Mouse (Mus musculus): Measurements from ENCODE around the gene Hs6st1. TPM values are rescaled to one million over a fixed set of nuclear protein-coding genes. Genes with fewer than 3 reads are reported as not detected.

Gene Hs6st1
- total RNA-seq, 2 experiments from 2014 or later: 43.5 to 122 TPM

DNA sequence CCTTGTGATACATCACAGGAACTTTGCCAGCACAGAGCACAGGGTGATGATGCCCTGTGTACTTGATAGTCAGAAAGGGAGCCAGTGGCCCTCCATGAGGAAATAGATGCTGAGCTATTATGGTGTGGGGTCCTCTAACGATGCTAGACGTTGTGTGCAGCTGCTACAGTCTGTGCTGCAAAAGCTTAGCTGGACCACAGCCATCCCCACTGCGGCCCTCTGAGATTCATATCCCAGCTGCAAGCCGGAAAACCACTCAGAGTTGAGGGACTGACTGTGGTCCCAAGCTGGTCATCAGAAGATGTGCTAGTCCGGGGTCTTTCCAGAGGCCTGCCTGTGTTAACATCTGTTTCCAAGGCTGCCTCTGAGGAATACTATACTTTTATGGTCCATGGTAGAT lies 12.8 kb downstream of the Hs6st1 start:
- DNase-seq (ENCODE audit: low spot score in 2 of 2): no peak

- DNase-seq (ENCODE audit: low spot score in 2 of 2): no peak
These were observed 14.0 kb downstream of the Hs6st1 start for GRCm38 (mm10) chr1:36082184-36082583.

DNA sequence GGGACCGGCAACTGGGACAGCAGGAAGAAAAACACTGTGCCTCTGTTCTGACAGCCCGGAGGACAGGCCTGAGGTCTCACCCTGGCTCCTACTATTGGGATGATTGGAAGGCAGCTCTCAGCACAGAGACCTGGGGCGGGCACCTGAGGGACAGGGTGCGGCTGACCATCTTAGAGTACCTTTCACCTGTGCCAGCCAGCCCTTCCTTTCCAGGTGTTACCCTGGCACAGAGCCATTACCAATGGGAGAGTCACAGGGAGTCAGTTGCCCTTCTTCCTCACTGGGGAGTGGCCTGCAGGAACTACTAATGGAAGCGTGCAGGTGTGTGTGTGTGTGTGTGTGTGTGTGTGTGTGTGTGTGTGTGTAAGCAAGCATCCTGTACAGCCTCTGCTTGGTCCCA lies 15.4 kb downstream of the Hs6st1 start:
- DNase-seq (ENCODE audit: low spot score in 2 of 2): no peak

- DNase-seq (ENCODE audit: low spot score in 2 of 2): no peak
These were observed 16.9 kb downstream of the Hs6st1 start for GRCm38 (mm10) chr1:36085069-36085468.

DNA sequence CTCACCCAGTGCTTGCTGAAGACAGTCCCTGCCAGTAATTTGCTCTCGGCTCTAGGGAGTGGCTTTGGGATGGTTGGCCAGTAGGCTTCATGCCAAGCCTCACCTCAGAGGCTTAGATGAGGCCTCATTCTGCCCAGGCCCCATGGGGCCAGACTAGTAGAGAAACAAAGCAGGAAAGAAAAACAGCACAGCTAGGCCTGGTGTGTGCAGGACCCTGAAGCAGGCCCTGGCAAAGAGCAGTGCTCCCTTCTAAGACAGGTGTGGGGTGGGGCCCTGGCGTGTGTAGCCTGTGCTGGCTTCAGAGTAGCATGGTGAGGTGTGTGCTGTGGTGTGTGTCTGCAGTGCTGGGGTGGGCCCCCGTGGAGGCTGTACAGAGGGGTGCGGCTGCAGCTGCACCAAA lies 20.2 kb downstream of the Hs6st1 start:
- no peak for DNase-seq (ENCODE audit: low spot score in 2 of 2)

DNA sequence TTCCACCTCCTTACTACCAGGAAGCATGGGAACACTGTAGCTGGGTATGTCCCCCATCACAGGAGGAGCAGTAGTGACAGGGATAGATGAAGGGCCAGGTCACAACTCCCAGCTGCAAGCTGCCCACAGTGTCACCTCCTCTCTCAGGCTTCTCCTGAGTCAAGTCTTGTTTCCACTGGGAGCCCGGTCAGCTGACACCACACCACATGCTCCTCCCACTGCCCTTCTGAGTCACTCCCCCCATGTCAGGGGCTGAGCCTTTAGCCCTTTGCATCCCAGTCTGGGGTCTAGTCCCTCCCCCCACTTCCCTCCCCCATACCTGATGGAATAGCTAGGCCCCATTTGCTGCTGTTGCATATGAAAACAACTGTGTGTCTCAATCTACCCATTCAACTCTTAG lies 21.3 kb downstream of the Hs6st1 start:
- no peak for DNase-seq (ENCODE audit: low spot score in 2 of 2)

DNA sequence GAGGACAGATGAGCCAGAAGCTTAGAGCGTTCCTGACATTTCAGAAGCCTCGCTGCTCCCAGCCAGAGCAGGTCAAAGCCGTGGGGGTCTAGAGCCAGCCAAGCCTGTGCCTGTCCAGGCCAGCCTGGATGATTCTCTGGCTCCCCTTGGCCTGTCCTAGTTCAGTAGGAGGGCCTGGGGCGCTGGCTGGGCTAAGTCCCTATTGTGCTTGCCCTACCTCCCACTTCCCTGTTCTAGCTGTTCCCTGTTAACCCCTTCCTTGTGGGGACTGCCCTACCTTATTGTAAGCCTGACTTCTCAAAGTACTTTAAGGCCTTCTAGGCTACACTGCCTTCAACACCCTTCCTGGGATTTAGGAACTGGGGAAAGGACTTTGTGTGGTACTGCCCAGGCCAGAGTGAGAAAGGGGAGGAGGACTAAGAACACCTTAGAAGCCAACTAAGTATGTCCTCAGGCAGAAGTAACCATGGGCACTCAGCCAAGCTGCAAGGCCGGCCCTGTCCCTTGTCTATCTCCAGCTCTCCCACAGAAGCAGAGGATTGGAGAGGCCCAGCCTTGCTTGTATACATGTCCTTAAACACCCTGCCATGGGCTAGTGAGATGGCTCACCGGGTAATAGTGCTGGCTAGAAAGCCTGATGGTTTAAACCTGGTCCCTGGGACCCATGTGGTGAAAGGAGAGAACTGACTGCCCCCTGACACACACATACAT lies 22.0 kb downstream of the Hs6st1 start:
- no peak for DNase-seq (ENCODE audit: low spot score in 2 of 2)

GRCm38 (mm10) chr1:36090722-36091110 lies 22.5 kb downstream of the Hs6st1 start:
- DNase-seq (ENCODE audit: low spot score in 2 of 2): no peak

DNA sequence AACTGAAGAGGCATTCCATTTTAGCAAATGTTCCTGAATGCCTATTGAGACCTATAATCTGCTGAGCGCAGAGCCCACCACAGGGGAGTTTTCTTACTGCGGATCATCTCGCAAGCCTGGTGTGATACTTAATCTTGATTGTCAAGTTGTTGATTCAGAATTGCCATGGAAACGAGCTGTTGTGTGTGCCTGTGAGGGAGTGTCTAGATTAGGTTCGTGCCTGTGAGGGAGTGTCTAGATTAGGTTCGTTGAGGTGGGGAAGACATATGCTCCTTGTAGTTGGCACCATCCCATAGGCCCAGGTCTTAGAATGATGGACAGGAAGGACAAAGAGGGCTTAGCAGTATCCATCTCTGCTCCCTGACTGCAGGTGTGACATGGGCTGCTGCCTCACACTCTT lies 23.0 kb downstream of the Hs6st1 start:
- DNase-seq (ENCODE audit: low spot score in 2 of 2): no peak

GRCm38 (mm10) chr1:36093741-36094140 lies 25.5 kb downstream of the Hs6st1 start:
- no peak for DNase-seq (ENCODE audit: low spot score in 2 of 2)

GRCm38 (mm10) chr1:36095423-36096272 lies 27.4 kb downstream of the Hs6st1 start:
- no peak for DNase-seq (ENCODE audit: low spot score in 2 of 2)

DNA sequence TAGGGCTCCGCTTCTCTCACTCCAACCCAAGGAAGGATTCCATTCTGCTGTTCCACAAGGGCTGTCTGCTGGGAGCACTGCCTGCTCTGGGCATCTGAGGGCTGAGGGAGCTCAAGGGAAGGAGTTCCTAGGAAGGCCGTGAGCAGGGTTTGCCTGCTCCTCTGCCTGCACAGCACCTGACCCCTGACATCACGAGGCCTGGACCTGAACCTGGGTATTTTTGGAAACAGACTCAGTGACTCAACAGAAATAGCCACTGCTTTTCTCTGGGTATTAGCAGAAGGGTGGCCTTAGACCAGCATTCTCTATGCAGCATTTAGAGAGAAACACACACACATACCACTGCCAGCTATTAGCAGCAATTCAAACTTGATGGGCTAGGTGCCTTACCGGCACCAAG lies 30.2 kb downstream of the Hs6st1 start:
- no peak for DNase-seq (ENCODE audit: low spot score in 2 of 2)

GRCm38 (mm10) chr1:36100371-36100770 lies 32.2 kb downstream of the Hs6st1 start:
- no peak for DNase-seq (ENCODE audit: low spot score in 2 of 2)

DNA sequence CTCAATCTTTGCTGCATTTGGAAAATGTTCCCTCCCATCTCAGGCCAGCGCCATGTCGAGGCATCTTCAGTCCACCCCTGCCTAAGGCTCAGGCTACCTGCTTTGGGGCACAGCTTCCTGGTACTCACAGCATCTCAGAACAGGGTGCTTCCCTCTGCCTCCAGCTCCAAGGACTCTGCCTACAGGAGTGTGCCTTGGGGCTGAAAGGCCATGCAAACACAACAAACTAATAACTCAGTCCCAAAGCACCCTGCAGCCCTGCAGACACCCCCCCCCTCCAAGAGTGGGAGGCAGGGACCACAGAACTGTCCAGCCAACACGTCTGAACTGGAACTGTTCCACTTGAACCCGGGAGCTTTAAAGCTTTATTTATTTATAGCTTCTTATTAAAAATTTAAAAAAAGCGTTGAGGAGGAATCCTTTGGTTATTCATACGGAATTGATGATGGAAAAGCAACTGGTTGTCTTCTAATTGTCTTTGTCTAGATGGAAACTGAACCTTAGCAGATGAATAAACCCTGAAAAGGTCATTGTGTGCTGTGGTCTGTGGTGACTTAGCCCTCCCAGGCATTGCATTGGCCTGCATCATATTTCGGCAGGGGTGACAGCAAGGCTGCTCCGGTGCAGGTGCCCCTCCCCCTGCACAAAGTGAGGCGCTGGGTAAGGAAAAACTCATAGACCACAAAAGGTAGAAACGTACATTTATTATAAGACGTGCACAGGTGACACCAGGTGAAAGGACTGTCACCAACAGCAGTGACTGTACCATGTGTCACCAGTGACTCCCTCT lies 37.9 kb downstream of the Hs6st1 start:
- DNase-seq (ENCODE audit: low spot score in 2 of 2): no peak

DNA sequence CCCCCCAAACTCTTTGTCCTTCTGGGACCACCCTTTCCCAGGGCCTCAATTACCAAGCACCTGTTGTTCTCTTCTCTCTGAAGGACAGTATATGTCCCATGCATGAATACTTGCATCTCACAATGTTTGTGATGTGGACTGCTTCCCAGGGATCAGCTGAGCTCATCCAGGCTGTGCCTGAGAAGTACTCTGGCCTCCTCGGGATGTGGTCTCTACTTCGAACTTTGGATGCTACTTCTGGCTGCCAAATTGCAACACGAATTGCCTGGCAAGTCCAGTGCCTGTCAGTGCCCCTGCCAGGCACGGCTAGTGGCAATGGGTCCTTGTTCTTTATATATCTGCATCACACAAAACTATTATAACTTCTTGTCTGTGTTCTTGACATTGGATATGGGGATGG lies 41.8 kb downstream of the Hs6st1 start:
- DNase-seq (ENCODE audit: low spot score in 2 of 2): no peak

GRCm38 (mm10) chr1:36112665-36113064 lies 44.5 kb downstream of the Hs6st1 start:
- no peak for DNase-seq (ENCODE audit: low spot score in 2 of 2)

DNA sequence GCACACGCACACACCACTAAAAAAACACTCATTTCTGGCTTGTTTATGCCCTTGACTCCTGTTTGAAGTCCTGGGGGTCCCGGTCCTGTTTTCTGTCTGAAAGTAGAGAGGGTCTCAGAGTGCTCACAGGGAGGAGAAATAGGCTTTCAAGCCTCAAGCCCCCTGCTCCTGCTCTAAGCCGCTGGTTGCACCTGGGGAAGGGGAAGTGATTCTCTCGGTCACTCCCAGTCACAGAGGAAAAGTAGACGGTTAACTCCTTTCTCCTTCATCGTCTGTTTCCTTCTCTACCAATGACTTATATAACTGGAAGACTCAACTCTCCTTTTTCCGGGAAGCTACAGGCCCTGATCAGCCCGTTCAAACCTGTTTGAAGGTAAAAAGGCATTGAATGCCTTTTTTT lies 45.5 kb downstream of the Hs6st1 start:
- DNase-seq (ENCODE audit: low spot score in 2 of 2): no peak

DNA sequence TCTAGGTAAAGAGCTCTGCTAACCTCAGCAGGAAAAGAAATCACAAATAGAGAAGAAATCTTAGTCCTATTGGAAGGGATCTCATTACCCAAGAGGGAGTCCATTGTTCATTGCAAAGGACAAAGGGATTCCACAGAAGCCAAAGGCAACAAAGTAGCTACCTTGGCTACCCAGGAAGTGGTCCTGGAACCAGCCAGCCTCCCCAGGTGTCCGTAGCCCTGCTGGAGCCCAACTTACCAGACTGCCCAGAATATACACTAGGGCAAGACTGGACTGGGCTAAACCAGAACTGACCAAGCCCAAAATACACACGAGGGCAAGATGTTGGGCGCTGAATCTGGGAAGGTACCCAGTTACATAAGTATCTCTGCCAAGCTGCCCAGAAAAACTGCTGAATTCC lies 46.6 kb downstream of the Hs6st1 start:
- no peak for DNase-seq (ENCODE audit: low spot score in 2 of 2)

DNA sequence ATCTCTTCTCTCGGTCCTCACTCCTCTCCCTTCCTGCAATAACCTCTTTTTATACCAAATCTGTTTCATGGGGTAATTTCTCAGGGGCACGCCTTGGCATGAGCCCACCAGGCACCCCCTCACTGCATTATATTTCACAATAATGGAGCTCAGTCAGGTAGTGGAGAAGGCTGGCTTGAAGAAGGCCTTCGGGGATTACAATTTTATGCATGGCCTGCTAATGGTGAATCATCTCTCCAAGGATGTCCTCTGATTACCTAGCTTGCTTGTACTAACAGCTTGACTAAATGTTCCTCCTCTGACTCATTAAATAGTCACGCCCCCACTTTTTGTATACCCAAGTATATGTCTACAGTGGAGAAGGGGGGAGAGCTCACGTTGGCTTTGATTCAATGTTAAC lies 48.3 kb downstream of the Hs6st1 start:
- DNase-seq (ENCODE audit: low spot score in 2 of 2): peak in 1 of 2 experiments; percentile 13

GRCm38 (mm10) chr1:36118061-36118685 lies 50.0 kb downstream of the Hs6st1 start:
- peak in 1 of 2 experiments; percentile 22 for DNase-seq (ENCODE audit: low spot score in 2 of 2)

- DNase-seq (ENCODE audit: low spot score in 2 of 2): no peak
These were observed 50.8 kb downstream of the Hs6st1 start for GRCm38 (mm10) chr1:36118958-36119357.

Data from adrenal gland, adult 18-20 months (tissue).